Mouse (Mus musculus): Measurements from ENCODE around the gene Armh3. TPM values are rescaled to one million over a fixed set of nuclear protein-coding genes. Genes with fewer than 3 reads are reported as not detected.

Armh3 gene
- polyA plus RNA-seq, 1 experiment, result 5.7 TPM

- Histone ChIP-seq H3K36me3 (ENCODE audit: control insufficient read depth, insufficient read depth, low read length) (peaks cover 2% of the 10 kb centered on the region; the same call in 1 of the 2 replicates), H3K4me3 (ENCODE audit: control insufficient read depth, low read depth, low read length) (no peak overlapping the region), H3K27ac (ENCODE audit: control insufficient read depth, insufficient read depth, low read depth, low read length) (no peak overlapping the region), H3K27me3 (ENCODE audit: control insufficient read depth, insufficient read depth, low read length) (no peaks in the 10 kb centered on the region), H3K4me1 (ENCODE audit: control insufficient read depth, insufficient read depth, low read length) (no peaks in the 10 kb centered on the region)
- TF ChIP-seq POLR2A (IDR thresholded peaks at IDR 0.05; ENCODE audit: control insufficient read depth, low read depth, low read length), result no peak
- no peak for TF ChIP-seq CTCF (IDR thresholded peaks at IDR 0.05; ENCODE audit: control insufficient read depth, insufficient read depth, insufficient replicate concordance, low read depth, low read length)
Observed at GRCm38 (mm10) chr19:45956736-45957135, 41.6 kb downstream of the Armh3 start.

DNA sequence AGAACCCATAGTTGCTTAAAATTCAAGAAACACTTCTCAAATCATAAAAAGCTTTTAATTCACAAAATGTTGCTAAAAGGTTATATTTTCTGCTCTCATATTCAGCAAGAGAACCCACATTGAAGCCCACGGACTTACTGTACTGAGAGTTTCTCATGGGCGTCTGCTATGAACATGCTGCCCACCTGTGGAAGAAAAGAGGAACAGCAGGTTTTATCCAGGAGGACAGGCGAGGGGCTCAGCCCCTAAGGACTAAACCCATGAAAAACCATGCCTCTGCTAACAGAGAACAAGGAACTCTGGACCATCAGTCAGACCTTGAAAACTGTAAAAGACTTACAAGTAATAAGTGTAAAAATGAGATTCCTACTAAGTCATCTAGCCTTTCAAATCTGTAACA, 45.0 kb downstream of the Armh3 start:
- H3K27ac ChIP-seq (ENCODE audit: control insufficient read depth, insufficient read depth, low read depth, low read length), result no peak overlapping the region

GRCm38 (mm10) chr19:45949236-45949635, 49.1 kb downstream of the Armh3 start:
- H3K27me3 ChIP-seq (ENCODE audit: control insufficient read depth, insufficient read depth, low read length), result no peaks in the 10 kb centered on the region
- no peaks in the 10 kb centered on the region; the same call in 1 of the 2 replicates for H3K36me3 ChIP-seq (ENCODE audit: control insufficient read depth, insufficient read depth, low read length)
- no peak overlapping the region for H3K4me3 ChIP-seq (ENCODE audit: control insufficient read depth, low read depth, low read length)
- no peaks in the 10 kb centered on the region for H3K4me1 ChIP-seq (ENCODE audit: control insufficient read depth, insufficient read depth, low read length)
- TF ChIP-seq CTCF (IDR thresholded peaks at IDR 0.05; ENCODE audit: control insufficient read depth, insufficient read depth, insufficient replicate concordance, low read depth, low read length) (no peak), POLR2A (IDR thresholded peaks at IDR 0.05; ENCODE audit: control insufficient read depth, low read depth, low read length) (no peak)
- H3K27ac ChIP-seq (ENCODE audit: control insufficient read depth, insufficient read depth, low read depth, low read length), result no peak overlapping the region

More for the DNA sequence above, 45.0 kb downstream of the Armh3 start:
- H3K27me3 ChIP-seq (ENCODE audit: control insufficient read depth, insufficient read depth, low read length), result no peaks in the 10 kb centered on the region
- no peaks in the 10 kb centered on the region for H3K4me1 ChIP-seq (ENCODE audit: control insufficient read depth, insufficient read depth, low read length)
- H3K4me3 ChIP-seq (ENCODE audit: control insufficient read depth, low read depth, low read length), result no peak overlapping the region
- H3K36me3 ChIP-seq (ENCODE audit: control insufficient read depth, insufficient read depth, low read length), result peaks cover 2% of the 10 kb centered on the region; the same call in 1 of the 2 replicates
- TF ChIP-seq CTCF (IDR thresholded peaks at IDR 0.05; ENCODE audit: control insufficient read depth, insufficient read depth, insufficient replicate concordance, low read depth, low read length), result no peak
- TF ChIP-seq POLR2A (IDR thresholded peaks at IDR 0.05; ENCODE audit: control insufficient read depth, low read depth, low read length), result no peak

- Histone ChIP-seq H3K4me1 (ENCODE audit: control insufficient read depth, insufficient read depth, low read length) (no peaks in the 10 kb centered on the region), H3K27ac (ENCODE audit: control insufficient read depth, insufficient read depth, low read depth, low read length) (no peak overlapping the region), H3K36me3 (ENCODE audit: control insufficient read depth, insufficient read depth, low read length) (no peaks in the 10 kb centered on the region; the same call in 1 of the 2 replicates), H3K27me3 (ENCODE audit: control insufficient read depth, insufficient read depth, low read length) (no peaks in the 10 kb centered on the region), H3K4me3 (ENCODE audit: control insufficient read depth, low read depth, low read length) (no peak overlapping the region)
- TF ChIP-seq POLR2A (IDR thresholded peaks at IDR 0.05; ENCODE audit: control insufficient read depth, low read depth, low read length), result no peak
- no peak for TF ChIP-seq CTCF (IDR thresholded peaks at IDR 0.05; ENCODE audit: control insufficient read depth, insufficient read depth, insufficient replicate concordance, low read depth, low read length)
Observed at GRCm38 (mm10) chr19:45947764-45948163, 50.5 kb downstream of the Armh3 start.

DNA sequence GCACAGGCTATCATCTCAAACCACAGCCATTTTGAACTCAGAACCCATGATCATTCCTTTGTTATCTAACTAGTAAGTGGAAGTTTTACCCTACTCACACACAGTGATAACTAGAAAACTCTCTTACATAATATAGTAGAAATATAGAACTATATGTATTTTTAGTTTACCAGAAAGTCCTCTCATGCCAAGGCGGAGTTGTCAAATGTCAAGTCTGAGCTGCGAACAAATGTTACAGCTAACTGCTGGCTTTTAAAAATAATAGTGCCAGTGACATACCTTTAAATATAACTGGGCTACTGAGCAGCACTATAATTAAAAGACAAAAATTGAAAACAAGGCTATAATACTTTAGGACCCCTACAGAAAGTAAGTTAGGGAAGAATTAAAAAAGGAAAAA, 51.0 kb downstream of the Armh3 start:
- Histone ChIP-seq H3K4me1 (ENCODE audit: control insufficient read depth, insufficient read depth, low read length) (no peaks in the 10 kb centered on the region), H3K27me3 (ENCODE audit: control insufficient read depth, insufficient read depth, low read length) (no peaks in the 10 kb centered on the region), H3K4me3 (ENCODE audit: control insufficient read depth, low read depth, low read length) (no peak overlapping the region), H3K36me3 (ENCODE audit: control insufficient read depth, insufficient read depth, low read length) (no peaks in the 10 kb centered on the region; the same call in 1 of the 2 replicates), H3K27ac (ENCODE audit: control insufficient read depth, insufficient read depth, low read depth, low read length) (no peak overlapping the region)
- TF ChIP-seq POLR2A (IDR thresholded peaks at IDR 0.05; ENCODE audit: control insufficient read depth, low read depth, low read length), result no peak
- no peak for TF ChIP-seq CTCF (IDR thresholded peaks at IDR 0.05; ENCODE audit: control insufficient read depth, insufficient read depth, insufficient replicate concordance, low read depth, low read length)

- Histone ChIP-seq H3K27me3 (ENCODE audit: control insufficient read depth, insufficient read depth, low read length) (no peaks in the 10 kb centered on the region), H3K27ac (ENCODE audit: control insufficient read depth, insufficient read depth, low read depth, low read length) (no peak overlapping the region), H3K4me3 (ENCODE audit: control insufficient read depth, low read depth, low read length) (no peak overlapping the region), H3K4me1 (ENCODE audit: control insufficient read depth, insufficient read depth, low read length) (no peaks in the 10 kb centered on the region), H3K36me3 (ENCODE audit: control insufficient read depth, insufficient read depth, low read length) (no peaks in the 10 kb centered on the region; the same call in 1 of the 2 replicates)
- TF ChIP-seq CTCF (IDR thresholded peaks at IDR 0.05; ENCODE audit: control insufficient read depth, insufficient read depth, insufficient replicate concordance, low read depth, low read length) (no peak), POLR2A (IDR thresholded peaks at IDR 0.05; ENCODE audit: control insufficient read depth, low read depth, low read length) (no peak)
Observed at GRCm38 (mm10) chr19:45946541-45946940, 51.7 kb downstream of the Armh3 start.

DNA sequence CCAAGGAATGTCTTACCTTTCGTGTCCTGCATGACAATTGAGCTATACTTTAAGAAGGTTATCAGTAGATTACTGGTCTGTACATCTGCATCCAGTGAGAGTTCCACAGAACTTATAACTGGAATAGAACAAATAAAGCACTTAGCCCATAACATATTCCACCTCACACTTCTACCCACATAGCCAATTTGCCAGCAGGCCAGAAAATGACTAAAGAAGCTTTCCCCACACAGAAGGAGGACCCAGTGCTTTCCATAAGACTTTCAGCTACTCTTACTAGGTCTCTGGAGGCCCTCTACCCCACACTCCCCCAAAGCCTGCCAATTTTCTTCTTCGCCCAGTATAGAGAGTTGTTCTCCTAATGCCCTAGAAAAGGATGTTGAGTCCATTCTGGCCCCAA, 52.3 kb downstream of the Armh3 start:
- H3K36me3 ChIP-seq (ENCODE audit: control insufficient read depth, insufficient read depth, low read length), result no peaks in the 10 kb centered on the region; the same call in 1 of the 2 replicates
- H3K4me3 ChIP-seq (ENCODE audit: control insufficient read depth, low read depth, low read length), result no peak overlapping the region
- H3K27me3 ChIP-seq (ENCODE audit: control insufficient read depth, insufficient read depth, low read length), result no peaks in the 10 kb centered on the region
- H3K4me1 ChIP-seq (ENCODE audit: control insufficient read depth, insufficient read depth, low read length), result no peaks in the 10 kb centered on the region
- TF ChIP-seq CTCF (IDR thresholded peaks at IDR 0.05; ENCODE audit: control insufficient read depth, insufficient read depth, insufficient replicate concordance, low read depth, low read length), result no peak
- TF ChIP-seq POLR2A (IDR thresholded peaks at IDR 0.05; ENCODE audit: control insufficient read depth, low read depth, low read length), result no peak
- no peak overlapping the region for H3K27ac ChIP-seq (ENCODE audit: control insufficient read depth, insufficient read depth, low read depth, low read length)

GRCm38 (mm10) chr19:45943758-45944157, 54.5 kb downstream of the Armh3 start:
- H3K36me3 ChIP-seq (ENCODE audit: control insufficient read depth, insufficient read depth, low read length), result no peaks in the 10 kb centered on the region; the same call in 1 of the 2 replicates
- H3K27me3 ChIP-seq (ENCODE audit: control insufficient read depth, insufficient read depth, low read length), result no peaks in the 10 kb centered on the region
- no peaks in the 10 kb centered on the region for H3K4me1 ChIP-seq (ENCODE audit: control insufficient read depth, insufficient read depth, low read length)
- TF ChIP-seq POLR2A (IDR thresholded peaks at IDR 0.05; ENCODE audit: control insufficient read depth, low read depth, low read length) (no peak), CTCF (IDR thresholded peaks at IDR 0.05; ENCODE audit: control insufficient read depth, insufficient read depth, insufficient replicate concordance, low read depth, low read length) (no peak)
- no peak overlapping the region for H3K4me3 ChIP-seq (ENCODE audit: control insufficient read depth, low read depth, low read length)
- no peak overlapping the region for H3K27ac ChIP-seq (ENCODE audit: control insufficient read depth, insufficient read depth, low read depth, low read length)

Data from testis, adult 2 months (tissue).